Mouse (Mus musculus) left cerebral cortex, postnatal 10 days (tissue): ENCODE measurements around the gene Tnfaip1. TPM values are rescaled to one million over a fixed set of nuclear protein-coding genes. Genes with fewer than 3 reads are reported as not detected.

ENCODE experiments used
- DNase-seq, 2 experiments: peaks; one replicate each; pipeline ENCODE4 v3.0.0; 2021 to 2022; ENCODE audit warnings: low spot score in 2 of 2, mixed read lengths in 1 of 2; ENCODE audit errors: extremely low spot score in 1 of 2
- intact Hi-C: fragments of 180-260 bp; cut with DNase I; formaldehyde crosslinking; loops from one replicate; pipeline ENCODE4 v1.15.1; 2025
- total RNA-seq, 2 experiments: library from RNA; stranded (reverse); gene quantifications; 2 replicates each; pipeline ENCODE4 v1.2.3; 2021

Gene Tnfaip1
- total RNA-seq, 2 experiments from 2014 or later, result 49.3 to 51.2 TPM

DNA sequence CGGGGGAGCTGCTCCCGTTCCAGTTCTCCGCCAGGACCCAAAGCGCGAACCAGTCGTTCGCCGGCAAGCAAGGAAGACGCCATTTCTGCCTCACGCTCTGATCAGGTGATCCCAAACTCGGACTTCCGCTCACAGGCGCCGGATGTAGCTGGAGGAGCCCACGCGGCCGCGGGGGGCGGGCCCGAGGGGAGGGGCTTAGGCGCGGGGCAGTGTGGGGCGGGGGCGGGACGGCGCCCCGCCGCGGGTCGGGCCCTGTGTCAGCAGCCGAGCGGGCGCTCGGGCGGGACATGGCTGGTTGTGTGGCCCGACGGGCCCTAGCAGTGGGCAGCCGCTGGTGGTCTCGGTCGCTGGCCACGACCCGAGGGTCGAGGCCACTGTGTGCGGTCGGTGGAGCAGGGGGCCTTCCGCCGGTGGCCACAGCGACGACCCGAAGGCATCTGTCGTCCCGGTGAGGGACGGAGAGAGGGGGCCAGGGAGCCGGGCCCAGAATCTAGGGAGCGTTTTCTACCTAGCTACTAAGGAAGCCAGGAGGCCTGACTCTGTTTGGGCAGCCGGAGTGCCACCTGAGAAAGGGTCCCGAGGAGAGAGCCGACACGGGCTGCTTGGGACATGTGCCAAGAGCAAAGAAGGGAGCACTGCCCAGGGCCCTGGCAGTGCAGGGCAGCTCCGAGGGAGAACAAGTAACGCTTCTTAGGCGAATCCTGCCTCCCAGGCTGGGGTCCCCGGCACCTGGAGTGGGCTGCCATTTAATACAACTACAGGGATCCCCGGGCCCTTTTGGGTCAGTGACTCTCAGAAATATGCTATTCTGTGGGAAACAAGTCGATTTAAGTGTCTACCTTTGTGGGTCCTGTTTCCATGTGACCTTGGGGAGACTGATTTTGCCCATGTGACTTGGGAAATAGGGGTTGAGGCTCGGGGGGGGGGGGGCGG lies 23.8 kb downstream of the Tnfaip1 start, which contains the start of the genes Tmem199 and Poldip2:
Gene Tmem199 (minus strand): TSS at position 148 of the 933 bp plus-strand sequence.
Gene Poldip2 (plus strand): TSS at position 169 of the 933 bp plus-strand sequence.
- intact Hi-C loops, result no loop called here
- DNase-seq, result peak; percentile 85 to 95

DNA sequence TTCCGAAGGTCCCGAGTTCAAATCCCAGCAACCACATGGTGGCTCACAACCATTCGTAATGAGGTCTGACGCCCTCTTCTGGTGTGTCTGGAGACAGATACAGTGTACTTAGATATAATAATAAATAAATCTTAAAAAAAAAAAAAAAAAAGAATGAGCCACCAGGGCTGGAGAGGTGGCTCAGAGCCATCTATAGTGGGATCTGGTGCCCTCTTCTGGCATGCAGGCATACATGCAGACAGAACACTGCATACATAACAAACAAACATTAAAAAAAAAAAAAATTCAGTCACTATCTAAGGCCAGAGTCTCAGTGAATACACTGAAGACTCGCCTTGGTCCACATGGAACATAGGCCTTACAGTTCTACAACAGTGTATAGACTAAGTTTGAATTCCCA lies 27.0 kb downstream of the Tnfaip1 start:
- DNase-seq, result no peak
- intact Hi-C loops, result no loop called here

DNA sequence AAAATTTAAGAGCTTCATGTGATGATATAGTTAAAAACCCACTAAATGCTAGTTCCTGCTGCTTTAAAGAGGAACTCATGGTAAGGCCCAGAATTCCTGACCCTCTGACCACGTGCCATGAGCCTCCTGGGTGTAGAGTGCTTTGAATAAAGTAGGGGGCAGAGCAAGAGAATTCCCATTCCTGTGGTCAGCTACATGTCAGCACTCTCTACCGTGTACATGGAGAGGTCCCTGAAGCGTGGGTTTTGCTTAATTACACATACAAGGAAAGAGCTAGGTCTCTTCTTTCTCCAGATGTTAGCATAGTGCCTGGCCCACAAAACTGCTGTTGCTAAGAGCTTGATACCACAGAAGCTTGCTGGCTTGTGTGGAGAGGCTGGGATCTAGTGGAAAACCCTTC lies 30.7 kb downstream of the Tnfaip1 start:
- intact Hi-C loops, result no loop called here
- no peak for DNase-seq

DNA sequence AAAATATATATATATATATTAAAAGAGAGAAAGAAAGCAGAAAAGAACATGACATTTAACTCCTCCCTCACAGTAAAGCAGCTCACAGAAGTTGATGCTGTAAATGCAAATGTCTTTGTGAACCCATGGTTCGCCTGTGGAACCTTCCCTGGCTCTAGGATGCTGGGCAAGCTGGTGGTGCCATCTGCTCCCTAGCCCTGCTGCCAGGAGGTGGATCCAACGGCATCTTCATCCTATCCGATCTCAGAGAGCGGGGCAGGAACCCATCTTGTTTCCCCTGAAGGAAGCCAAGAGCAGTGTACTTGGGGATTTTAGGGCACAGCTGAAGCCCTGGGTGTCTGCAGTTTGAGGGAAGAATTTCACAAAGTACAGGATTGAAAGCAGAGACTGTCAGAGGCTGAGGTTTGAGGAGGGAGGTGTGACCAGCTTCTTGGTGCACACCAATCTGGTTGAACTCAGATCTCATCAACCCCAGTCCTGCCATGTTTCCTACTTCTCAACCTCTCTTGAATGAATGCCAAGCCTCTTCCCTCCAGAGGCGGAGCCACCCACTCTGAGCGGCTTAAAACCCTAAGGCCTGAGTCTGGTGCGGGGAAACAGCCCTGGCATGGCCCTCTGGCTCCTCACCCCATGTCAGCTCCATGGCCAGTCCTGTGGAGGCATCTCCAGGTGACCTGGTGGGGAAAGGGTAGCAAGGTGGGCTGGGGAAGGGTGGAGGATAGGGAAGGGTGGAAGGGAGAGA lies 33.1 kb downstream of the Tnfaip1 start, which contains the start of gene Sebox:
Gene Sebox (plus strand): TSS at position 539 of the 742 bp plus-strand sequence.
- intact Hi-C loops, result no loop called here
- no peak for DNase-seq

DNA sequence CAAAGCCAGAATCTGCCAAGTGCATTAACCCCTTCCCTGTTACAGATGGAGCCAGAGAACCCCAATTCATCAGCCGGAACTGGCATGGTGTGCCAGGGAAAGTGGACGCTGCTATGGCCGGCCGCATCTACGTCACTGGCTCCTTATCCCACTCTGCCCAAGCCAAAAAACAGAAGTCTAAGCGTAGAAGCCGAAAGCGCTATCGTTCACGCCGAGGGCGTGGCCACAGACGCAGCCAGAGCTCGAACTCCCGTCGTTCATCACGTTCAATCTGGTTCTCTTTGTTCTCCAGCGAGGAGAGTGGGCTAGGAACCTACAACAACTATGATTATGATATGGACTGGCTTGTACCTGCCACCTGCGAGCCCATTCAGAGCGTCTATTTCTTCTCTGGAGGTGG lies 34.6 kb downstream of the Tnfaip1 start:
- DNase-seq, result no peak
- intact Hi-C loops, result no loop called here

DNA sequence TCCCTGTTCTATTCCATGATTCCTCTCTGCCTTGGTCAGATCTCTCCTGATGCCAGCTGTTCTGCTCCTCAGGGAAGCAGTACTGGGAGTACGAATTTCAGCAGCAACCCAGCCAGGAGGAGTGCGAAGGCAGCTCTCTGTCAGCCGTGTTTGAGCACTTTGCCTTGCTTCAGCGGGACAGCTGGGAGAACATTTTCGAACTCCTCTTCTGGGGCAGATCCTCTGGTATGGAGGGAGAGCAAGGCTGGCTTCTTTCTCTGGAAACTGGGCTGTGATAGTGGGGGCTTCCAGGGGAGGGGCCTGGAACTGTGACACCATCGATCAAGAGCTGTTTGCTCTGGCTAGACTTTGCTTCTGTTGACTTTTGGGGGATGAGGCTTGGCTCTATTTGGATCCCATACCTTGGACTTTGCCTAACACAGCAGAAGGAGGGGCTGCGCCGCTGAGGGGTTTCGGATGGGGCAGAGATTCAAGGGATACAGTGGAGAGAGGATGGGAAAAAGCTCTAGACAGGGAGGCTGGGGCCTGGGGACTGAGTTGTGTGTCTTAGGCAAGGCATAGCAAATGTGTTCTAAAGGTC lies 35.4 kb downstream of the Tnfaip1 start:
- no peak for DNase-seq
- intact Hi-C loops, result no loop called here

DNA sequence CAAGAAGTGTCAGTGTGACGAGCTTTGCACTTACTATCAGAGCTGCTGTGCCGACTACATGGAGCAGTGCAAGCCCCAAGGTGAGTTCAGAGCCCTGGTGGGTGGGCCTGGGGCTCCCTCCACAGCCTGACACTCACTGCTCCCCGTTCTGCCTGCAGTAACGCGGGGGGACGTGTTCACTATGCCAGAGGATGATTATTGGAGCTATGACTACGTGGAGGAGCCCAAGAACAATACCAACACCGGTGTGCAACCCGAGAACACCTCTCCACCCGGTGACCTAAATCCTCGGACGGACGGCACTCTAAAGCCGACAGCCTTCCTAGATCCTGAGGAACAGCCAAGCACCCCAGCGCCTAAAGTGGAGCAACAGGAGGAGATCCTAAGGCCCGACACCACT lies 36.6 kb downstream of the Tnfaip1 start:
- intact Hi-C loops, result no loop called here
- DNase-seq, result no peak

DNA sequence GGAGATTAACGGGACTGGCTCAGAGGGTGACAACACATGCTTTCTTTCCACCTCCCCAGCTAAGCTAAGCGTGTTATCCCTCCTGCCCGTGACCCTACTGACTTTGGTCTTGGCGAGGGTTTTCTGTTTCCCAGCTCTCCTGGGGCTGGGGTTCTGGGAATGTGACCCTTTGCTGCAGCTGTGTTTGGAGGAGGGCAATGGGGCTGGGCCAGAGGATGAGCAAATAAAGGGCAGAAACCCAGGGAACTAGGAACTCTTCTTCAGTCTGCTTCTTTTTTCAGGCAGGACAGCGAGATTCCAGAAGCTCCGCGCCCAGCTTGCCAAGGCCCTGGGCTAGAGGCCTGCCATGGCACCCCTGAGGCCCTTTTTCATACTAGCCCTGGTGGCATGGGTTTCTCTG lies 37.1 kb downstream of the Tnfaip1 start, which contains the start of gene Vtn:
Gene Vtn (plus strand): TSS at position 88 of the 400 bp plus-strand sequence.
- intact Hi-C loops, result no loop called here
- peak in 1 of 2 experiments; percentile 80 for DNase-seq

DNA sequence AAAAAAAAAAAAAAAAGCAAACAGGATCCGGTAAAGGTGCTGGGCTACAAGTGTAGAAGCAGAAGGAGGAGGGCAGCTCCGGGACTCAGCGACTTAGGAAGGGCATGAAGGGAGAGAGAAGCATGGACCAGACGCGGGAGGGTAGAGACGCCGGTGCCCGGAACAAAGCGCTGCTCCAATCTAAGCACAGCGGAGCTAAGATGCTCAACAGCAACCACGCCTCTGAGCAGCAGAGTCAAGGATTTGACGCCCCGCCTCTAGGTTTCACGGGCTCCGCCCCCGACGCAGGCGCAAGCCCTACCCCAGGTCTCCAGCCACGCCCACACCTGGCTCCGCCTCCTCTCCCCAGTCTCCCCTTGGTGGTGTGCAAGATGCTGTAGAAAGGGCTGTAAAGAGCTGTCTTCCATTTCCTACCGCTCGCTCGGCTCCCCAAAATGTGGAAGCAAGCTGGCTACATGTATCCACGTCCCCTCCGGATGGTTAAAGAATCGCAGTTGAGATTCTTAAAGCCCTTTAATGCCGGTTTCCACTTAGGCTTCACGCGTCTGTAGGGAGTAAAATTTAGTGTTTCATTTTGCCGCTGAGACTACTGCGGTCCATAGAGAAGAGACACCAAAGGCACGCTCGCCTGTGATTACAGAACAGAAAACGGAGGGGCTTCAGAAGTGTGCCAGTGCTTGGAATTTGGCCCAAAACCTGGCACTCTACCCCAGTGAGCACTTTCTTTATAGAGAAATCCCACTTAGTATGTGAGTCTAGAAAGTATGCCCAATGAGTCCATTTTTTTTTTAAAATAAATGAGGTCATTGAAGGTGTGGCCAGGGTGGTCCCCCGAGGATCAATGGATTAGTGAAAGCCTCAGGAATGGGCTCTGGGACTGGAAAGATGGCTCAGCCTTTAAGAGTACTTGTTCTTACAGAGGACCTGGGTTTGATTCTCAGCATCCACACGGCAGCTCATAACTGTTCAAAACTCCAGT lies 38.3 kb downstream of the Tnfaip1 start, which contains the start of gene Sarm1:
Gene Sarm1 (minus strand): TSS at position 211 of the 979 bp plus-strand sequence.
- peak; percentile 94 to 97 for DNase-seq
- intact Hi-C loops, result no loop called here

DNA sequence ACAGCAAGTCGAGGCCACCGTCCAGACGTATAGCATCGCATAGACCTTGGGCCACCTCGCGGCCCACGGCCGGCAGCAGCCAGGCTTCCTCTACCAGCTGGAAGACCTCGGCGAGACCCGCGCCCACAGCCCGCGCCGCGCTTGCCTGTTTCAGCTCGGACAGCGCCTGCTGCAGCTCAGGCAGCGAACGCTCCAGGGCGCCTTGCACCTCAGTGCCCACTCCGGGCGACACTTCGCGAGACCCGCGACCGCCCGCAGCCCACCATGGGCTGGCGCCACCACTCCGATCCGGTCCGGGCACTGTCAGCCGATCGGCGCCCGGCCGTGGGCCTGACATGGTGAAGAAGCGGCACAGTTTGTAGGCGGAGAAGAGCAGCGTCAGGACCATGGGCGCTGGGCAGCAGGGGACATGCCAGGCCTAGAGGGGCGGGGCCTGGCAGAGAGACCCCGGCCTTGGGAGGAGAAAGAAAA lies 39.0 kb downstream of the Tnfaip1 start:
- intact Hi-C loops, result no loop called here
- peak; percentile 28 to 67 for DNase-seq

DNA sequence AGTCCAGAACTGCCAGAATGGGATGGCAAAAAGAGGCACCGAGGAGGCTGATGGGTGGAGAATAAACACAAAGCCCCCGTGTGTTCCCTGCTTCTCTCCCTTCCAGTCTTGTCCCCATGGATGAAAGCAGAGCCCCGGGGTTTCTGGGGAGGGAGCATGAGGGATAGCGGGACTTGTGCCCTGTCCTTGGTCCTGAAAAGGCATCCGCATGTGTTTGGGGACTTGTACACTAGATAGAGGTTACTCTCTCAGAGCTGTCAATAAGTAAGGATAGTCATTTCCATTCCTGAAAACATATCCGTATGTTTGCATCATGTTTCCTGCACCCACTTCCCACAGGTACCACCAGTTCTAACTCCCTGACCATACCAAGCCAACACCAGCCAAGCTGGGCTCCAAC lies 40.2 kb downstream of the Tnfaip1 start:
- intact Hi-C loops, result no loop called here
- DNase-seq, result no peak

DNA sequence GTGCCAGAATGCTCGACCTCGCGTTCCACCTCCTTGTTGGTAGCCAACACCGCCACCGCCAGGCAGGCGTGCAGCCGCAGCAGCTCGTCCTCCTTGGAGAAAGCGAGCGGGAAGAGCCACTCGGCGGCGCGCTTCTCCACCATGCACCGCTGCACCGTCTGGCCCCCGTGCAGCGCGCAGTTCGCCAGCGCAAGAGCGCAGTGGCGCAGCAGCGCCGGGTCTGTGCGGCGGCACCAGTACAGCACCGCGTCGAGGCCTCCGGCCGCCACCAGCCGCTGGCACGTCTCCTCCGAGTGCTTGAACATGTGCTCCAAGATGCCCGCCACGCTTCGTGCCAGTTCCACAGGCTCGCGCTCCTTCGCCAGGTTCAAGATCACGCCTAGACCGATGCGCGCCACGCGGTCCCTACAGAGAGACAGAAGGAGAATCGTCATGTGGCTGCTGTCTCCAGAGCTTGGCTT lies 45.3 kb downstream of the Tnfaip1 start:
- intact Hi-C loops, result no loop called here
- DNase-seq, result peak; percentile 25 to 77

DNA sequence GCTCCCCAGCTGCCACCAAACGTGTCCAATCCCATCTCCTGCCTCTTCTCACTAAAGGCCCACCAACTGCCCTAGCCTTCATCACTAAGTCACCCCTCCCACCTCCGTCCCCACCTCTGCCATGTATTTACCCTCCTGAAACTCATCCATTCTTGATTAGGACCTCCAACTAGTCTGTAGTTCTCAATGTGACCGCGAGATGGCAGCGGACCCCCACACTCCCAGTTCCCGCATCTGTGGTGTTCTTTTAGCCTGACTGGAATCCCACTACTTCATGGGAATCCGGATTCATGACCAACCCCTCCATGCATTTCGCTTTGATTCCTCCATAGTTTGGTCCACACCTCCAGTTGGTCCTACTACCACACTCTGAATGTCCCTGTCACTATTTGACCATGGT lies 48.0 kb downstream of the Tnfaip1 start:
- intact Hi-C loops, result no loop called here
- DNase-seq, result peak; percentile 70 to 75

DNA sequence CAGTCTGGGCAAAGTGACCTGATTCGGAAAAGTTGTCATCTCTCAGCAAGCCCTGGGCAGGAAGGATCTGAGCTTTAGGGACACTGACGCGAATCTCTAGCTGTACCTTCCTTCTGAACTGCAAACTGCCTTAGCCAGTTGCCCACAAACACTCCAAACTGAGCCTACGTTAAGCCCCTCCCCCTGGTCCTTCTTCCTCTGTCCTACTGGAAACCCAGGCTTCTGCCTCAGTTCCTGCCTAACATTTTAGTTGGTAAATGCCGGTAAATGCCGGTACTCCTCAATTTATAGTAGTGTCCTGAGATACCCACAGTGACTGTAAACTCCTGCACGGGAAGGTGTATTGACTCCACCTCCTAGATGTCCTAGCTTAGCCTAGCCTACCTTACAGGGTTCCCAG lies 52.5 kb downstream of the Tnfaip1 start:
- intact Hi-C loops, result no loop called here
- DNase-seq, result no peak

DNA sequence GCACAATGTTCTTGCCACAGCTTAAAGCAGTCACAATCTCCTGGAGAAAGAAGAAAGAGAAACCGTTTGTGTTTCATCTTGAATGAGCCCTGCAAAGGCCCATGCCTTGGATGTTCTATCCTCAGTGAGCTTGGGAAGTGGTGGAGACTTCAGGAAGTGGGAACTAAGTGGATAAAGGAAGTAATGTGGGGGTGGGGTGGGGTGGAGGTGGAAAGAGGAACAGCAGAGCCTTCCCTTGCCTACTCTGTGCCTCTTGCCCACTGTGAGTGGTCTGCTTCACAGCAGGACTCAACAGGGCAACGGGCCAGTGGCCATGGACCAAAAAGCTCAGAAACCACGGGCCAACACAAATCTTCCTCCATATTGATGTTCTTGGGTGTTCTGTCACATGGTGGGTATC lies 60.8 kb downstream of the Tnfaip1 start:
- no peak for DNase-seq
- intact Hi-C loops, result no loop called here
